Mouse (Mus musculus) liver, adult 2 months (tissue): ENCODE measurements around the gene Arl5b. TPM values are rescaled to one million over a fixed set of nuclear protein-coding genes. Genes with fewer than 3 reads are reported as not detected.

Source experiments
- DNase-seq: peaks from one replicate; pipeline ENCODE4 v3.0.0-alpha.2; 2011; ENCODE audit warnings: low read depth, low spot score; ENCODE audit errors: extremely low read depth
- H3K27ac ChIP-seq: fragments of 200-500 bp; replicated peaks from 2 replicates; pipeline ENCODE4 v1.5.1; 2012; ENCODE audit warnings: low read depth, mild to moderate bottlenecking, control low read depth, inconsistent platforms, low read length; ENCODE audit not compliant: insufficient read depth
- H3K27me3 ChIP-seq: fragments of 200-500 bp; 2 replicates; pipeline ENCODE4 v1.6.1; 2012; ENCODE audit warnings: mild to moderate bottlenecking, moderate library complexity, low read length, inconsistent platforms; ENCODE audit not compliant: control insufficient read depth, insufficient read depth
- H3K36me3 ChIP-seq: fragments of 200-500 bp; 2 replicates; pipeline ENCODE4 v1.6.1; 2012; ENCODE audit warnings: low read length, inconsistent platforms; ENCODE audit not compliant: control insufficient read depth, insufficient read depth
- H3K4me1 ChIP-seq: fragments of 200-500 bp; 2 replicates; pipeline ENCODE4 v1.6.1; 2011; ENCODE audit warnings: low read length; ENCODE audit not compliant: control insufficient read depth, insufficient read depth
- H3K4me3 ChIP-seq: fragments of 200-500 bp; 2 replicates; pipeline ENCODE4 v1.5.1; 2011; ENCODE audit warnings: low read depth, mild to moderate bottlenecking, control low read depth, low read length, moderate library complexity; ENCODE audit not compliant: insufficient read depth
- H3K79me2 ChIP-seq: fragments of 200-500 bp; 2 replicates; pipeline ENCODE4 v1.6.1; 2012; ENCODE audit warnings: inconsistent platforms, mild to moderate bottlenecking, low read length, moderate library complexity; ENCODE audit not compliant: control insufficient read depth, insufficient read depth
- H3K9ac ChIP-seq: fragments of 200-500 bp; 2 replicates; pipeline ENCODE4 v1.6.1; 2012; ENCODE audit warnings: low read depth, mild to moderate bottlenecking, control low read depth, inconsistent platforms, low read length
- CTCF ChIP-seq: fragments of 200-500 bp; IDR thresholded peaks from 2 replicates; pipeline ENCODE4 v1.5.1; 2011; ENCODE audit warnings: low read depth, low read length, control low read depth
- POLR2A ChIP-seq: fragments of 200-500 bp; IDR thresholded peaks from 2 replicates; pipeline ENCODE4 v1.6.1; 2011; ENCODE audit warnings: low read length, control low read depth; ENCODE audit not compliant: insufficient read depth; ENCODE audit errors: extremely low read depth
- WGBS: fragments of 180-500 bp; shearing (Covaris S2); methylation state at CpG from one replicate; pipeline ENCODE4 v1.1.7; 2018; 5-methylcytosine and 5-hydroxymethylcytosine counted together
- polyA plus RNA-seq: library from polyadenylated mRNA; depleted of rRNA; stranded (reverse); fragments of >200 nt; gene quantifications from 2 replicates; pipeline ENCODE4 v1.2.3, GENCODE M21; 2012; rRNA removed
- total RNA-seq: library from RNA; depleted of rRNA; stranded (reverse); fragments of >200 nt; gene quantifications from 2 replicates; pipeline ENCODE4 v1.2.3, GENCODE M21; 2014; rRNA removed

The Arl5b gene
- total and polyA plus RNA-seq, 2 experiments = 4.9 to 44.4 TPM

- 19% methylated on average over 3 of the region's 3 CpGs for WGBS
- no peak overlapping the region for H3K27ac ChIP-seq
- H3K27me3 ChIP-seq = no peaks in the 10 kb centered on the region
- no peaks in the 10 kb centered on the region for H3K36me3 ChIP-seq
- H3K9ac ChIP-seq = no peak overlapping the region
- no peaks in the 10 kb centered on the region for H3K79me2 ChIP-seq
- H3K4me1 ChIP-seq = no peaks in the 10 kb centered on the region
- peak; percentile 65 for DNase-seq
- TF ChIP-seq CTCF (no peak), POLR2A (no peak)
- H3K4me3 ChIP-seq = no peak overlapping the region
These were observed 47.4 kb downstream of the Arl5b start for GRCm38 (mm10) chr2:15096514-15097090.

- Histone ChIP-seq H3K9ac (no peak overlapping the region), H3K27me3 (no peaks in the 10 kb centered on the region), H3K27ac (no peak overlapping the region), H3K4me3 (no peak overlapping the region), H3K4me1 (no peaks in the 10 kb centered on the region), H3K36me3 (no peaks in the 10 kb centered on the region), H3K79me2 (no peaks in the 10 kb centered on the region)
- no peak for TF ChIP-seq CTCF
- DNase-seq = no peak
- 71% methylated on average over 1 of the region's 1 CpGs for WGBS
These were observed 55.2 kb downstream of the Arl5b start for GRCm38 (mm10) chr2:15104386-15104785.

- no peaks in the 10 kb centered on the region for H3K36me3 ChIP-seq
- no peaks in the 10 kb centered on the region for H3K27me3 ChIP-seq
- H3K4me3 ChIP-seq = no peak overlapping the region
- no peak overlapping the region for H3K9ac ChIP-seq
- H3K4me1 ChIP-seq = peaks cover 8% of the 10 kb centered on the region
- H3K79me2 ChIP-seq = no peaks in the 10 kb centered on the region
- H3K27ac ChIP-seq = no peak overlapping the region
- no peak for DNase-seq
- no peak for TF ChIP-seq CTCF
- no peak for TF ChIP-seq POLR2A
- 67% methylated on average over 2 of the region's 2 CpGs for WGBS
These were observed 62.1 kb downstream of the Arl5b start for GRCm38 (mm10) chr2:15111290-15111689.

DNA sequence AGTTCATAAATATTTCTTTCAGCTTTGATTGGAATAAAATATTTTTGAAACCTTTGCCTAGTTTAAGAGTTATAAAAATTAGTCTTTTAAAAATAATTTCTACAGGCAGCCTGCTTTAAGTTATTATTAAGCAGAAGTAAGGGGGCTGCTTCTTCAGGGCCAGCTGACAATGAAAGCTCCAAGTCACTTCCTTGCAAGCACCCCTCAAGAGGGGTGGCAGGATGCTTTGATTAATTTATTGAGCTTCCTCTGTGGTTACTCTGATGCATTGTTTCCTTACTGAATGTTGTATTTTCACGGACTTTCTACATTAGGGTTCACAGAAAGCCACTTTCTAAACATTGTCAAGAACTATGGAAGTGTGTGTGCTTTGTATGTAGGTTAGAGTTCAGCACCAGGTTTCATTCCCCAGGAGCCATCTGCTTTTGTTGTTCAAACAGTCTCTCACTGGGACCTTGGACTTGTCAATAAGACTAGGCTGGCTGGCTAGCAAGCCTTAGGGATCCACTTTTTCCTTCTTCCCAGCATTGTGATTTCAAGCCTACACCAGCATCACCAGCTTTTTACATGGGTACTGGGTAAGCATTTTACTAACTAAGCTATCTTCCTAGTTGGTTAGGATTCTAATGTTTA is 62.7 kb downstream of the Arl5b start:
- H3K27ac ChIP-seq = peak overlapping the region; percentile 94
- no peaks in the 10 kb centered on the region for H3K27me3 ChIP-seq
- no peaks in the 10 kb centered on the region for H3K79me2 ChIP-seq
- H3K4me1 ChIP-seq = peaks cover 8% of the 10 kb centered on the region
- WGBS = 10% methylated on average over 1 of the region's 1 CpGs
- no peaks in the 10 kb centered on the region for H3K36me3 ChIP-seq
- no peak for TF ChIP-seq CTCF
- TF ChIP-seq POLR2A = no peak
- no peak overlapping the region for H3K9ac ChIP-seq
- no peak overlapping the region for H3K4me3 ChIP-seq
- DNase-seq = peak; percentile 93

- Histone ChIP-seq H3K4me3 (no peak overlapping the region), H3K79me2 (no peaks in the 10 kb centered on the region), H3K4me1 (peaks cover 8% of the 10 kb centered on the region), H3K36me3 (no peaks in the 10 kb centered on the region), H3K9ac (no peak overlapping the region), H3K27me3 (no peaks in the 10 kb centered on the region), H3K27ac (peak overlapping the region; percentile 91)
- 47% methylated on average over 6 of the region's 6 CpGs for WGBS
- TF ChIP-seq CTCF (no peak), POLR2A (no peak)
- DNase-seq = peak; percentile 91
These were observed 63.5 kb downstream of the Arl5b start for GRCm38 (mm10) chr2:15112741-15113140.

DNA sequence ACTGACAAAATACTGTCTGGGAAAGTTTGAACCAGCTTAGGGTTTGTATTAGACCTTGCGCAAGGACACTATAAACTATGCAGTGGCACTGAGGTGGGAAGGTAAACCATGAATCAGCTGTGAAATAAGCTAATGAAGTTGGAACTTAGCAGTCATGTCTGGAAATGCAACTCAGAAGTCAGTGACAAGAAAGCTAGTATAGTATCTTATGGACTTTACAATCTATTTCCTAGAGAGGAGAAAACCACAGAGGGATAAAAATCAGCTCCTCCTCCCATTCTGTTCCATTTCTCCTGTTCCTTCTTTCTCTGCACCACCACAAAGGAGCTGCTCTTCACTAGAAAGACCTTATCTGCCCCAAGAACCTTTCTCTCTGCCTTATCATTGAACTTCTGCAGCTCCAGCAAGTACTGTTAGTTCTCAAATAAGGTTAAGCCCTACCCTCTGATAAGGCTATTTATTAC is 72.1 kb downstream of the Arl5b start:
- Histone ChIP-seq H3K27me3 (no peaks in the 10 kb centered on the region), H3K4me3 (no peak overlapping the region), H3K27ac (no peak overlapping the region), H3K4me1 (no peaks in the 10 kb centered on the region), H3K79me2 (no peaks in the 10 kb centered on the region), H3K36me3 (no peaks in the 10 kb centered on the region), H3K9ac (no peak overlapping the region)
- 98% methylated on average over 1 of the region's 1 CpGs for WGBS
- TF ChIP-seq POLR2A (no peak), CTCF (no peak)
- no peak for DNase-seq

Other genes starting within 250 kb of the Arl5b start
- 4.8 and 5.8 TPM in 2 replicates for gene Nsun6, start 5.7 kb downstream of the Arl5b start, total RNA-seq
- 0.80 and 1.5 TPM in 2 replicates for gene Nsun6, start 5.7 kb downstream of the Arl5b start, polyA plus RNA-seq